Mouse (Mus musculus): ENCODE data around the gene Ccdc174. TPM values are rescaled to one million over a fixed set of nuclear protein-coding genes. Genes with fewer than 3 reads are reported as not detected.

The Ccdc174 gene
- 27.1 and 29.9 TPM in 2 replicates for polyA plus RNA-seq (2015; fragmentation: Nextera tagmentation; extraction: Ambion mirVana)

- Histone ChIP-seq H3K4me2 (peak within 1 kb of the TSS; percentile 72), H3K4me3 (peak within 1 kb of the TSS; percentile 78), H3K27me3 (no peaks in the 10 kb centered on the region; the same call in 1 of the 2 replicates), H3K27ac (peak within 1 kb of the TSS; percentile 19; the same call in 1 of the 2 replicates), H3K4me1 (peaks cover 6% of the 10 kb centered on the region; the same call in 1 of the 2 replicates), H3K36me3 (peaks cover 18% of the 10 kb centered on the region), H3K9ac (peak within 1 kb of the TSS; percentile 85), H3K9me3 (no peaks in the 10 kb centered on the region)
- peak; percentile 95 for ATAC-seq (ENCODE audit: borderline replicate concordance, extremely low read depth, low FRiP score, low TSS enrichment)
- WGBS = under 1% methylated on average over 47 of the region's 47 CpGs
These were observed at the start of gene Ccdc174 for GRCm38 (mm10) chr6:91877885-91878651. Gene Ccdc174 (plus strand): TSS chr6:91878053.

GRCm38 (mm10) chr6:91832863-91833440 is 44.9 kb upstream of the Ccdc174 start:
- H3K4me1 ChIP-seq = no peaks in the 10 kb centered on the region
- H3K36me3 ChIP-seq = no peaks in the 10 kb centered on the region
- ATAC-seq (ENCODE audit: borderline replicate concordance, extremely low read depth, low FRiP score, low TSS enrichment) = no peak
- no peak overlapping the region for H3K4me3 ChIP-seq
- no peaks in the 10 kb centered on the region for H3K9me3 ChIP-seq
- 48% methylated on average over 3 of the region's 3 CpGs for WGBS
- H3K9ac ChIP-seq = no peak overlapping the region
- peaks cover 3% of the 10 kb centered on the region; the same call in 1 of the 2 replicates for H3K27me3 ChIP-seq
- no peak overlapping the region for H3K27ac ChIP-seq
- H3K4me2 ChIP-seq = no peak overlapping the region

- WGBS = 11% methylated on average over 23 of the region's 23 CpGs
These were observed 38.6 kb upstream of the Ccdc174 start for GRCm38 (mm10) chr6:91839010-91839871.

DNA sequence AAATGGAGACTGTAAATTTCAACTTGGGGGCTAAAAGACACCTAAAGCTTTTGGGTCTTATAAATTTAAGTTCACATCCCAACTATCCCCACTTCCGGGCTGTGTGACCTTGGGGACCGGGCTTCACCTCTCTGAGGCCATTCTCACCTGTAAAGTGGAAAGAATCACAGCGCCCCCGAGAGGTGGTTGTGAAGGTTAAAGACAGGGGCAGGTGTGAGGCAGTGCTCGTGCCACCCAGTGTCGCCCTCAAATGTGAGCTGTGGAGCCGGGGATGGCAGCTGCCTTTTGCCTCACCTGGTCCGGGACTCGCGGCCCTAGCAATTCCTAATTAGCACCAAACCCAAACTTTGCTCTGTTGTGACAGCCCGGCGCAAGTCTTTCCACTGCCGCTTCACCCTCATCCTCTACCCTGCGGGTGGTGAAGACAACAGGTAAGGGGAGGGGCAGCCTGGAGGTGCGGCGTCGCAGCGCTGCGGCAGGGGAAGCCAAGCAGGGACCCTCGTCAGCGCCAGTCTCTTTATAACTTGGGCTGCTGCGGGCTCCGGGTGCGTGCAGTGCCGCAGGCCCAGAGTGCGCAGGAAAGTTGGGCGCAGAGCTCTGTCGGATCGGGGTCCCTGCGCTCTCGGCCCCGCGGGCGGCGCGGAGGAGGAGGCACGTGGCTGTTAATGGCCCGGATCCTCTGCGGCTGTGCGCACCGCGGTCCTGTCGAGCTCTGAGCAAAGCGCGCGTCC is 34.8 kb upstream of the Ccdc174 start:
- no peak overlapping the region for H3K9ac ChIP-seq
- H3K27me3 ChIP-seq = peaks cover 81% of the 10 kb centered on the region
- ATAC-seq (ENCODE audit: borderline replicate concordance, extremely low read depth, low FRiP score, low TSS enrichment) = no peak

More at GRCm38 (mm10) chr6:91839010-91839871, 38.6 kb upstream of the Ccdc174 start:
- no peak overlapping the region for H3K4me2 ChIP-seq
- H3K4me1 ChIP-seq = peaks cover 8% of the 10 kb centered on the region; the same call in 1 of the 2 replicates
- H3K4me3 ChIP-seq = no peak overlapping the region
- no peak for ATAC-seq (ENCODE audit: borderline replicate concordance, extremely low read depth, low FRiP score, low TSS enrichment)
- H3K27me3 ChIP-seq = peaks cover 62% of the 10 kb centered on the region
- H3K9me3 ChIP-seq = no peaks in the 10 kb centered on the region
- H3K27ac ChIP-seq = no peak overlapping the region
- no peak overlapping the region for H3K9ac ChIP-seq
- H3K36me3 ChIP-seq = no peaks in the 10 kb centered on the region

DNA sequence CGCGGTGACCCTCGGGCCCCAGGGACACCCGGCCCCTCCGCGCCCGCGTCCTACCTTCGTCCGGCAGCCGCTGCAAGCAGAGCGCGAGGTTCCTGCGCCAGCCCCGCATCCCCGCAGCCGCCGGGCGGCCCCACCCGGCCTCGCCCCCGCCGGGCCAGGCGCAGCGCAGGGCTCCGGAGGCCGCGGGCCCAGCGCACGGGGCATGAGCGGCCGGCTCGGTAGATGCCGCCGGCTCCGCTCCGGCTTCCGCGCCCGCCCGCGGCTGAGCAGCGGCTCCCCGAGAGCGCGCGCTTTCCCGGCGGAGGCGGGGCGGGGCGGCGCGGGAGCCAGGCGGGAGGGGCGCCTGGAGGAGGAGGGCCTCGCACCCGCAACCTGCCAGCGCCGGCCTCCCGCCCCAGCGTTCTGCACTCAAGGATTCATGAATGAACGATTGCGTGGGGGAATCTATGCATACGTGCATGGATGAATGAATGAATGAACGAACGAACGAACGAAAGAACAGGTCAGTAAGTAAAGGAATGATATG is 34.2 kb upstream of the Ccdc174 start:
- H3K9ac ChIP-seq = no peak overlapping the region
- H3K4me1 ChIP-seq = peaks cover 8% of the 10 kb centered on the region; the same call in 1 of the 2 replicates
- H3K4me3 ChIP-seq = peak overlapping the region; percentile 38
- H3K9me3 ChIP-seq = no peaks in the 10 kb centered on the region
- WGBS = 4% methylated on average over 68 of the region's 69 CpGs
- H3K36me3 ChIP-seq = no peaks in the 10 kb centered on the region
- peak overlapping the region; percentile 73 for H3K4me2 ChIP-seq
- peaks cover 76% of the 10 kb centered on the region for H3K27me3 ChIP-seq
- ATAC-seq (ENCODE audit: borderline replicate concordance, extremely low read depth, low FRiP score, low TSS enrichment) = no peak
- H3K27ac ChIP-seq = no peak overlapping the region

More for the DNA sequence above, 34.8 kb upstream of the Ccdc174 start:
- H3K4me2 ChIP-seq = peak overlapping the region; percentile 73
- H3K4me1 ChIP-seq = peaks cover 8% of the 10 kb centered on the region; the same call in 1 of the 2 replicates
- H3K4me3 ChIP-seq = peak overlapping the region; percentile 38
- no peaks in the 10 kb centered on the region for H3K36me3 ChIP-seq
- no peak overlapping the region for H3K27ac ChIP-seq
- WGBS = 2% methylated on average over 46 of the region's 46 CpGs
- H3K9me3 ChIP-seq = no peaks in the 10 kb centered on the region

GRCm38 (mm10) chr6:91852550-91852949 is 25.3 kb upstream of the Ccdc174 start:
- no peaks in the 10 kb centered on the region for H3K9me3 ChIP-seq
- H3K27me3 ChIP-seq = peaks cover 5% of the 10 kb centered on the region; the same call in 1 of the 2 replicates
- no peaks in the 10 kb centered on the region for H3K36me3 ChIP-seq
- H3K9ac ChIP-seq = no peak overlapping the region
- ATAC-seq (ENCODE audit: borderline replicate concordance, extremely low read depth, low FRiP score, low TSS enrichment) = no peak
- WGBS = 10% methylated on average over 2 of the region's 2 CpGs
- H3K4me1 ChIP-seq = no peaks in the 10 kb centered on the region
- H3K4me2 ChIP-seq = no peak overlapping the region
- H3K27ac ChIP-seq = no peak overlapping the region
- H3K4me3 ChIP-seq = no peak overlapping the region

DNA sequence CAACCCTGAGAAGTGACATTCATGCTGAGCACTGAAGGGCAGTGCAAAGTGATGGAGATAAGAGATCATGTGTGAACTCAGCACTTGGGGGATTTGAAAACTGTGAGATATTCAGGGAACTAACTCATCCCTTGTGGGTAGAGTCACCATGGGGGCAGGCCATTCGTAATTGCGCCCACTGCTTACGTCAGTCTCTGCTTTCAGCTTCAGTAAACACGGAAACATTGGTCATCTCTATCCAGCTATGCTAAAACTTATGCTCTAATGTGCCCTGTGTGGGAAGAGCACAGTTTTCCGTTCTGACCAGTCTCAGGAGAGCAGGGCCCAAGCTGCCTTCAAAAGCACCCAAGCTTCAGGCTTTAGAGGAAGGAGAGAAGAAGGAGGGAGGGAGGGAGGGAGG is 19.5 kb upstream of the Ccdc174 start:
- Histone ChIP-seq H3K4me2 (no peak overlapping the region), H3K9me3 (no peaks in the 10 kb centered on the region), H3K27me3 (peaks cover 5% of the 10 kb centered on the region; the same call in 1 of the 2 replicates), H3K4me3 (no peak overlapping the region), H3K4me1 (no peaks in the 10 kb centered on the region), H3K27ac (no peak overlapping the region), H3K9ac (no peak overlapping the region), H3K36me3 (no peaks in the 10 kb centered on the region)
- 60% methylated on average over 5 of the region's 5 CpGs for WGBS
- no peak for ATAC-seq (ENCODE audit: borderline replicate concordance, extremely low read depth, low FRiP score, low TSS enrichment)

- H3K4me1 ChIP-seq = no peaks in the 10 kb centered on the region
- H3K4me3 ChIP-seq = no peak overlapping the region
- ATAC-seq (ENCODE audit: borderline replicate concordance, extremely low read depth, low FRiP score, low TSS enrichment) = no peak
- H3K9ac ChIP-seq = no peak overlapping the region
- no peaks in the 10 kb centered on the region for H3K36me3 ChIP-seq
- no peak overlapping the region for H3K27ac ChIP-seq
- no peaks in the 10 kb centered on the region; the same call in 1 of the 2 replicates for H3K27me3 ChIP-seq
- H3K4me2 ChIP-seq = no peak overlapping the region
- no peaks in the 10 kb centered on the region for H3K9me3 ChIP-seq
These were observed 15.0 kb upstream of the Ccdc174 start for GRCm38 (mm10) chr6:91862848-91863247.

DNA sequence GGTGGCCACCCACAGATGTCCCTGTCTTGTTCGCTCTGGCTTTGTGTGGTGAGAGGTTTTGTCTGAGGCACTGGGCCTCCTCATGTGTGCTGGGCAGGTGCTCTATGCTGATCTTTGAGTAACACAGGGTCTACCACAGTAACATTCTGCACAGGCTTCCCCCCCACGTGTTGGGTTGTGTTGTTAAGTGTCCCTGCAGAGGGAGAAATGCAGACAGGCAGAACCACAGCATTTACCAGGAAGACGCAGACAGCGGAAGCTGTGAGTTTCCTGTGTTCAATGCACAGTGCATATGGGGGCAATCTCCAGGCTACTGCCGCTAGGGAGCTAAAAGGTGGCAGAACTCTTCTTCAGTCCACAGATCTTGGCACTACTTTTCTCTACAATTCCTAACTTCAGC is 13.3 kb upstream of the Ccdc174 start:
- WGBS = 73% methylated on average over 5 of the region's 5 CpGs
- no peaks in the 10 kb centered on the region; the same call in 1 of the 2 replicates for H3K27me3 ChIP-seq
- no peak overlapping the region for H3K4me2 ChIP-seq
- H3K4me1 ChIP-seq = no peaks in the 10 kb centered on the region
- H3K9me3 ChIP-seq = no peaks in the 10 kb centered on the region
- no peaks in the 10 kb centered on the region for H3K36me3 ChIP-seq
- no peak overlapping the region for H3K4me3 ChIP-seq
- no peak overlapping the region for H3K27ac ChIP-seq
- H3K9ac ChIP-seq = no peak overlapping the region
- ATAC-seq (ENCODE audit: borderline replicate concordance, extremely low read depth, low FRiP score, low TSS enrichment) = no peak

GRCm38 (mm10) chr6:91865601-91866000 is 12.3 kb upstream of the Ccdc174 start:
- ATAC-seq (ENCODE audit: borderline replicate concordance, extremely low read depth, low FRiP score, low TSS enrichment) = no peak
- H3K4me2 ChIP-seq = no peak overlapping the region
- no peaks in the 10 kb centered on the region for H3K36me3 ChIP-seq
- no peak overlapping the region for H3K4me3 ChIP-seq
- no peaks in the 10 kb centered on the region for H3K4me1 ChIP-seq
- H3K9ac ChIP-seq = no peak overlapping the region
- no peaks in the 10 kb centered on the region for H3K9me3 ChIP-seq
- no peaks in the 10 kb centered on the region; the same call in 1 of the 2 replicates for H3K27me3 ChIP-seq
- no peak overlapping the region for H3K27ac ChIP-seq
- 80% methylated on average over 11 of the region's 11 CpGs for WGBS

DNA sequence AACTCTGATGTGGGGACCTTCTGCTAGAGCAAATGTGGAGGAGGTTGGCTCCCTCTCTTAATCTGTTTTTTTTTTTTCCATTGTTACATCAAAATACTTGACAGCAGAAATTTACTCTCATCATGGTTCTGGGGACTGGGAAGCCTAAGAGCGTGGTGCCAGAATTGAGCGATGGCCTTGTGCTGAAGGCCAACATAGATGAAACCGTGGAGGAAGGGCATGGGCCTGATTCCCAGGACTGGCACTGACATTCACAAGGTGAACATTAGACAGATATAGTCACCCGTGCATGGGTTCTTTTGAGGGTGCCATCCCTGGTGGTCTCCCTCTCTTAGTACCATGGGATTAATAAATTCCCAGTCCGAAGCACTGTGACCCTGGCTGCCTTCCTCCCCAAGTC is 9.8 kb upstream of the Ccdc174 start:
- no peak for ATAC-seq (ENCODE audit: borderline replicate concordance, extremely low read depth, low FRiP score, low TSS enrichment)
- WGBS = 78% methylated on average over 5 of the region's 5 CpGs

More for the DNA sequence above, 9.8 kb upstream of the Ccdc174 start:
- Histone ChIP-seq H3K9me3 (no peaks in the 10 kb centered on the region), H3K4me1 (no peaks in the 10 kb centered on the region), H3K36me3 (no peaks in the 10 kb centered on the region), H3K9ac (no peak overlapping the region), H3K27me3 (peaks cover 3% of the 10 kb centered on the region; the same call in 1 of the 2 replicates), H3K27ac (no peak overlapping the region), H3K4me2 (no peak overlapping the region), H3K4me3 (no peak overlapping the region)

Measured in lung, embryonic 15.5 days (tissue).